Mouse (Mus musculus): Measurements from ENCODE around the gene Slc9a4.
A peak's percentile ranks its signal among the peaks of the same experiment; 100 is the strongest.
"Not testable (repeated sequence)": the region's sequence is repeated elsewhere in the genome, so short reads cannot be mapped to it uniquely, and the experiment has no call there.

The Slc9a4 gene

DNA sequence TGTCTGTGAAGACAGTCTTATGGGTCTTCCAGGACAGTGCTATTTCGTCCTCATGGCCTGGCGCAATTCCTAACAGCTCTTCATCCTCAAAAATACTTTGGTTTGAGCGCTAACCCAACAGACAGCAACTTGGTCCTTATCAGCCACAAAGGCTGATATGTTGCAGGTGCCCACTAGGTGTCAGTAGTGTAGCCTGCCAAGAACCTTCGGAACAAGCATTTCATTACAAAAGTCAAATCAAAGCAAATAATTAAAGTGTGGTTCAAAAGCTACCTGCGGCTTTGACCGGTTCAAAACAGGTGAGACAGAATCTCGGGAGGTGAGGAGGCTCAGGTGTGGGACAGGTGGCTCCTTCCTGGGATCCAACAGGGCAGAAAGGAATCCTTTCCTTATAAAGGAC, at the start of gene Slc9a4:
Slc9a4 (plus strand) TSS at position 298 of the 400 bp plus-strand sequence.
- no peak for DNase-seq

DNA sequence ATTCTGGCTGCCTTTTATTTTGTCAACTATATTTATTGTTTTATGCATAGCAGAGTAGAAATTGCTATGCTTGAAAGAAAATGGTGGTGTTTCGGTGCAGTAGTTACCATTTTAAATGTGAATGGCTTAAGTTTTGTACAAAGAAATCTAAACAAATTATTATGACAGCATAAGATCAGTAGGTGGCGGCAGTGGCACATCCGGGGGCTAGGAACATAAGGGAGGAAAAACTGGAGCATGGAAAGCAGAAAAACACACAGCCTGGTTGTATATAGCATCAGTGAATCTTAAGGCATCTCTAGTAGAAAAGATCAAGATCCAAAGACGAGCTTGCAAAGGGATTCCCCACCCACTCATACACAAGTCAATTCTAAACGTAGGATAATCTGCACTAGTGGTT, 42.3 kb upstream of the Slc9a4 start:
- DNase-seq: no peak

DNA sequence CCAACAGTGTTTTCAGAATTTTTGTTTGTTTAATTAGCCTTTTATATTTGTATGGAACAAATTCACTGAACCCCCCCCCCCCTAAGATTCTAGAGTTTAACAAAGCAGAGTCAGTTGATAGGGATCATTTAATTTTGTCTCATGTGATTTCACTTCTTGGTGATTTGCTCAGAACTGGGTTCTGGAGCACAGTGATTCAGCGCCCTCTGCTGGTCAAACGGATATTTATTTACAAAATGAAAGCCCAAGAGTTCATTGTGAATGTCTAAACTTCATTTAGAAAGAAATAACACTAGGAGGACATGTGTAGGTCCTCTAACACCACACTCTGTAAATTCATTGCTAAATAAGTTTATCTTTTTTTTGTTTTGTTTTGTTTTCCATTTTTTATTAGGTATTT, 35.2 kb upstream of the Slc9a4 start:
- peak; percentile 13 for DNase-seq

DNA sequence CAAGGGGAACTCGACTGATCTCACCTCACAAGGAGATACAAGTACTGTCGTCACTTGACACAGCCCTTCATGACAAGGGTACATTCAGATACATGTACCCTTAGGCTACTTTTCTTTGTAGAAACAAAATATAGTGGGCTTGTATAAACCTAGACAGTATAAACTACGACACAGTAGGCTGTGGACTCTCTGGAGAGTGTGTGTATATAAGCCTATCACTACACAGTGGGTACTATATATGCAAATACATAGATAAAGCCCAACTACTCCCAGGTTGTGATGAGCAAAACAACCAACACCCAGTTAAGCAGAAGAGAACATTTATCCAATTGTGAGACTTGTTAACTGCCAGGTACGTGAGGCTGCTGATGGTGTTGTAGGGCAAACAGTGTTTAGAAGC, 33.2 kb upstream of the Slc9a4 start:
- no peak for DNase-seq

DNA sequence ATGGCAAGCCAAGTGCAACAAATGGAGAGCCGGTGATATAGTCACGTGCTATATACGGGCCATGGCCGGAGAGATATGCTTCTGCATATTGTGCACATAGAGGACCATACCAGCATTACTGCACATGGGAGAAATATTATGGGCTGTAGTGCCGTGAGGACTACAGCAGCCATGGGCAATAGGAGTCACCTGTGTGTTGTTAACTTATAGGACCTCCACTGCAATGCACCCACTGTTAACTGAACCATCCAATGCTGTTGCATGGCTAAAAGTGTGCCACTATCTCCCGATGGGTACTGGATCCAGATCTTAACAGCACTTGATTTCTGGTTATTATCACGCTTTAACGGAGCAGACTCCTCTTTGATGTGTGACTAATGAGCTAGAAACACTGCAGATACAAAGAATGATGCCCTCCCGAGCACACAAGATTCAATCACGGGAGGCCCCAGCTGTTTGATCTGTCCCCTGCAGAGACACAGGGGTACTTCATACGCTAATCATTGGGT, 32.8 kb upstream of the Slc9a4 start:
- no peak for DNase-seq

DNA sequence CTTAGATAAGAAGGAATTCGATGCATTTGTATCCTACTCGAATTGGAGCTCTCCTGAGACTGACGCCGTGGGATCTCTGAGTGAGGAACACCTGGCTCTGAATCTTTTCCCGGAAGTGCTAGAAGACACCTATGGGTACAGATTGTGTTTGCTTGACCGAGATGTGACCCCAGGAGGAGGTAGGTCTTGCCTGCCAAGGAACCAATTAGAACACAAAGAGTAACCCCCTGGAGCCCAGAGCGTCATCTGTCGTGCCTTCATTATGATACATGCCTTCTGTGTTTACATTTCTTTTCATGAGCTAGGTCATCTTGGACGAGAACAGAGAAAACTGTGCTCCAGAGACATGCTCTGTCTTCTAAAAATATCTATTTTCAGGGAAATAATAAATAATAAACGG, 32.1 kb upstream of the Slc9a4 start:
- DNase-seq: no peak

DNA sequence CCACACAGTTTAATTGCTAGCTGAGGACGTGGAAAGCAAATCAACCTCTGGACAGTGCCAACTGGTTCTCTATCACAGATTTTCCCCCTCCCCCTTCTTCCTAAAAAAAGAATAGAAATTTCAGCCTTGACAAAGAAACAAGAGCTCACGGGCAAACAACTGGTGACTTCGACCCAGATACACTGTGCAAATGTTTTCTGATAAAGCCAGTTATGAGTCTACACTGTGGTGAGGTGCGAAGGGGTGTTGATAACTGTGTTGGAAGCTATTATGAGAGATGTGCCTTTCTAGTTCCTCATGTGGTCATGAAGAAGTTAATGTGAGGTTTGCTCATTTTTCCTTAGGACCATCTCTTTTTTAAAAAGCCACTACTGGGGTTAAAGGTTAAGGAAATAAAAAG, 10.5 kb upstream of the Slc9a4 start:
- DNase-seq: no peak

DNA sequence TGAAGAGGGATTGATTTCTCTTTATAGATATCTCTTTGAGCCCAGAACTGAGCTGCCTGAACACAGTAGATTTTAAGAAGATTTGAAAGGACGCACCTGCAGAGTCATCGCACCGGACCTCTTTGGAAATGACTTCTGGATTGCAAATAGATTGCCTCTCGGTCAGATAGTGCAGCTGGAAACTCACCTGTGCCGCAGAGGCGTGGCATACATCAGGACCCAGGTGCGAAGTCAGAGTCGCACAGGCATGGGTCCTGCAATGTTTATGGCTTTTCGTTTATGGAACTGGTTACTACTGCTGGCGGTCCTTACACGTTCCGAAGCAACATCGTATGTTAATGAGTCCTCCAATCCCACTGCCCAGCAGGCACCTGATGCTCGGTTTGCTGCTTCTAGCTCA, 388 bp downstream of the Slc9a4 start:
- DNase-seq: no peak

DNA sequence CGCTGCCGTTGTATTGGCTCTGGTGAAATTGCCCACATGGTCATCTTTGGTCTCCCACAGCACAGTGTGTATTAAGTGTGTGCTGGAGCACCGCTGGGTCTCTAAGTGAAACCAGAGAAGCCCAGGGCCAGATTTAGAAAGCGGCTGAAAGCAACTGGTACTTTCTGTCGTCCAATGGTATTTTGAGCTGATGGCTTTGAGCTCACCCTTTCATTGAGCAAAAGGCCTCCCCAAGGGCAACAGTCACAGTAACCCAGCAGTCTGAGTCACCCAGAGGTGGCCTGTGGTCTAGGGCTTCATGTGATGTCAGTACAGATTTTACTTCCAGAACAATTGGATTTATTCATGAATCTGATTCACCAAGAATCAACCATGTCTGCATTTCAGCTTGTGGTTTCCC, 6.9 kb downstream of the Slc9a4 start:
- DNase-seq: no peak

DNA sequence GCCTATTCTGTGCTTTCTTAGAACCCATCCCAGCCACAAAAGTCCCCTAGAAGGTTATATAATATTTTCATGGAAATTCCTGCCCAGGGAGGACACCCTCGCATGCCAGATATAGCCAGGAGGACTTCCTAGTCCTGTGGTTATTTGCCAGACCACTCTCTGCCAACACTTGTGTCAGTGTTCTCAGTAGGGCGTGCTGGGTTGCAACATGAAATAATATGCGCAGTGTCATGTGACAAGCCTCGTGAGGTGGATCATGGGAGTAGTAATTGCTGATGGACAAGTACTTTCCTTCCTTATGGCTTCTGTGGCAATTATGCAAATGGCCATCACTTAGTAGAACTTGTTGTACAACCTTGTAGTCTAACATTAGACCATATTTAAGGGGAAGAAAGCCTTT, 11.1 kb downstream of the Slc9a4 start:
- DNase-seq: no peak

DNA sequence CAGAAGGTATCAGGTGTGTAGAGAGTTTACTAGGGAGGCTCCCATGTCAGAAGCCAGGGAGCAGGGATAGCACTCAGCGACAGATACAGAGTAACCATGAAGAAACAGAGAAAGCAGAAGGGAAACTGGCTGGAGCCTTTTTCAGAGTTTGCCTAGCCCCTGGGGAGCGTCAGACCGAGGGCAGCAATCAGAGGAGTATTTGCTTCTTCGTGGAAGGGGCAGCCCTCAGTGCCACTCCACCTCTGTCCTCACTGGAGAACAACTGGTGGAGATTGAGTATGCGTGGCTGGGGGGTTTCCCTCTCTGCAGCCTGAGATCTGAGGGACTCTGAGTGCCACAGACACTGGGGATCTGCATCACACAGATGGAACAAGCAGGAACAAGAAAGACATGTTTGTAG, 17.9 kb downstream of the Slc9a4 start:
- no peak for DNase-seq

DNA sequence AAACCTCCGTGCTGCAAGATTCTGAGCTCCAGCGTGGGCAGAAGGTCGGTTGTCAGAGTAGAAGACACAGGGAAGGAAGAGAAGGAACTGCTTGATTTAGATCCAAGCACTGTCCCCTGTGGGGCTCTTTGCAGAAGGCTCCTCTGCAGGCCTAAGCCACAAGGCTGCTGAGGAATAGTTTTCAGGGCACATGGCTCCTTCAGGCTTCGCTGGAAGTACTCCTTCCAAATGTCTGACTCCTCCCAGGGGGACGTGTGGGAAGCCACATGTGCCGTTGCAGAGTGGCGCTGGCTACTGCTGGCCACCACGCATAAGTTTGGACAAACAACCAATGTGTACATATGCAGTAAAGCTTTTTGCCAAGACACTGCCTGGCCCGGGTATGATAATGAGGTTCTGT, 19.8 kb downstream of the Slc9a4 start:
- DNase-seq: not testable (repeated sequence)

DNA sequence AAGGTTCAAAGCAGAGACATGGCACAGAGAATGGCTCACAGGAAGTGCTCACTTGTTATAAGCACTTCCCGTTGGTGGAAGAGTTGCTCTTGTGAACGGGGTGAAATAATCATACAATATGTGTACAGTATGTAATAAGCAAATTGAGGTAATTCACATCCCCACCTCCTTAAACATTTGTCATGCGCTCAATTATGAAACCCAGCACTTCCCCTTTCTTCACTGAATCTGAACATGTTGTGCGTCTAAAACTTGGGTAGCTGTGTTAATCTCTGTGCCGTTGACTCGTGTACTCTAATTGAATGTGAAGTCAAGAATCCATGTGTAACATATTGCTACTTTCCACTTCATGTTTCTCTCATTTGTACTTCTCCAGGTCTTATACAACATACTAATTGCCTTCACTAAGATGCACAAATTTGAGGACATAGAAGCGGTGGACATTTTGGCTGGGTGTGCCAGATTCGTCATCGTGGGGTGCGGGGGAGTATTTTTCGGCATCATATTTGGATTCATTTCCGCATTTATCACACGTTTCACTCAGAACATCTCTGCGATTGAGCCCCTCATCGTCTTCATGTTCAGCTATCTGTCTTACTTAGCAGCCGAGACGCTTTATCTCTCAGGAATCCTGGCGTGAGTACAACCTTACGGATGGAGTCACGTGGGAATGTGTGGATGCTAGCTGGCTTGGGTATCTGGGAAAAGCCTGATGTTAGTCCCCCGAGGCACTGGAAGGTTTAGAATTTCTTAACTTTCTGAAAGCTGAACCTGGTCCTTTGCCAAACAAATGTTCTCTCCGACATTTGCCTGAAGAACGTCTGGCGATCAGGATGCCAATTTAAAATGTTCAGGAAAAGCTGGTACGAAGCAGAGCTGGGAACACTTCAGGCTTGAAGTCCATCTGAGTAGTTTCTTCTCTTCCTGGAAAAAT, 20.8 kb downstream of the Slc9a4 start:
- DNase-seq: no peak

DNA sequence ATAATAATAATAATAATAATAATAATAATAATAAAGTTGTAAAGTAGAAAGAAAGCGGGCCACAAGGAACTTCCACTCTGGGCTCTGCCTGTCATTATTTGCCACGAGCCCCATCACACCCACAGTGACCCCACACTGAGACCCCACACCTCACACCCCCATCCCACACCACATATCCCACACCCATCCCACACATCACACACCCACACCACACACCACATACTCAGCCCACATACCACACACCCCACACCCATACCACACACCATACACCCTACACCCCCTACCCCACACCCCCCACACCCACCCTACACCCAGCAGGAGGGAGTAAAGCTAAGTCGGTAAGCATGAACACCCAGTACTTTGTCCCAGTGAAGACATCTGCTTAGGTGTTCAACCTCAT, 21.6 kb downstream of the Slc9a4 start:
- DNase-seq: no peak

DNA sequence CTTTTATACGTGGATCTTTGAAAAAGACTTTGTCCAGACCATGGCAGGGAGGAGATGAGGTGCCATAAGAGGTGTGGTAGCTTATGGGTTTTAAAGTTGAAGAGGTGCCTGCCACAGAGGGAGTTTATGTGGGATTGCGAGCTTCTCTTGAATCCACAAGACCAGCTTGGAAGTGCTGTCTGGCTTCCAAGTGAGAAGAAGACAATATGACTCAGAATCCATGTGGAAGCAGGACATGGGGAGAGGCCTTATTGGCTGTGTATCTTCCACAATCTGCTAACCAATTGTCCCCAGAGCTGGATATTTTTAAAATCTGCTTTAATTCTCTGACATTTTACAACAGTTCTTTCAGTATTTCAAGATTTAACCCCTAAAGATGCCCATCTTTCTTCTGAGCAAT, 33.3 kb downstream of the Slc9a4 start:
- no peak for DNase-seq

DNA sequence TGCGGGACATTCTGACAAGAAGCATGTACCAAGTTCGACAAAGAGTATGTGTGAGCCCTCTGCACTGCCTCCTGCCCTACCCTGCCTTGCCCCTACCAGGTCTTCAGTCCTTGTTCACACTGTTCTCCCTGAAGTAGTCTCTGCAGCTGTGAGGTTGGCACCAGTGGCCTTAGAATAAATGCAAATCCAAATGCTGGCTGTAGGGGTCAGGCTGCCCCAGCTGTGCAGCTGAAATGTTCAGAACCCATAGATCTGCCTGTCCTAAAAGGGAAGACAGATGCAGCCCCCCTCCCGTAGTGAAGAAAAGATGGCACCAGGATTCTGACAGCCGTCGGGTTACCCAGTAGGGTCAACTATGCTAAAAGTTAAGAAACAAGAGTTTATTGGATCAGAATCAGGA, 39.2 kb downstream of the Slc9a4 start:
- DNase-seq: no peak

DNA sequence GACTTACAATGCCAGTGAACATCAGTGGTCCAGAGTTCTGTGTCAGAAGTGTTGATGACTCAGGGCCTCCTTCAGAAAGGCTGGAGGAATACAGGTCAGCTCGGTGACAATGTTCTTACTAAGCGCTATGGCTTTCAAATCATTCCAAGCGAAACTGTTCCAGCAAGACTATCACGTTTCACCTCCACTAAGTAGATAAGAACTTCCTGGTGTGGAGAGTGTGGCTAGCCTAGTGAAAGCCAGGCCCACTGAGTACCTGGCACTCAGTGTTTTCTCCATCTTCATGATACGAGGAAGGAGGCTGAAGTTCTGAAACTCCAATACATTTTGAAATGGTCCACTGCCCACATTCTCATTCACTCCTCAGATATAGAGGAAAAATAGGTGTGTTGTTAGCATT, 40.0 kb downstream of the Slc9a4 start:
- no peak for DNase-seq

DNA sequence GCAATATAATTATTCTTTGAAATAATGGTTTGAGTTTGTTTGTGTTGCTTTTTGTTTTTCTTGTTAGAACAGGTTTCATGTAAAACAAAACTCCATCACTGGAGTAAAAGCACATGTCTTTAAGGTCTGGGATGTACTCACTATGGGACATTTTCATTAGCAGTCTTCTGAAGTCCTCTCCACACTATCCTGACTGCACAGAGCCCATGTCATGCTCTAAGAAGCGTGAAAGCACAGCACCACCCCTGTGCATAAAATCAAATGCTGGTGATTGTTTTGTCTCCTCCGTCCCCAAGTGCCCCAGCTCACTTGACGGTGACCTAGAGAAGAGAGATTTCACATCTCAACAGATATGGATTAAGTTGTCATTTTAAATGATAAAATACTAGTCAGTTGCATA, 45.1 kb downstream of the Slc9a4 start:
- DNase-seq: no peak

DNA sequence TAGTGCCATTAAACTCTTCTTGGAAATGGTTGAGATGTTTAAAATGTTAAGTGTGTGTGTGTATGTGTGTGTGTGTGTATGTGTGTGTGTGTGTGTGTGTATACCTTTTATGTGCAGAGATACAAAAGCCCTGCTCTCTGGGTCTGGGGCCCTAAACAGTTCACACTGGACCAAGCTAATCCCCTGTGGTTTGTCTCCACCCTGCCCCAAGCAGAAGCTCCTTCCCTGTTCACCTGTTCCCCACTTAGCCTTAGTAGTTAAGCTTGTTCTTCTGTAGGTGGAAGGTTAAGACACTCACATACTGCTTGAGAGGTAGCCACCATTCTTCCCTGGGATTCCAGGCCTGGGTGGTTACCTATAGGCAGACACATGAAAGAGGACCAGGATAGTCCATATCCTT, 47.1 kb downstream of the Slc9a4 start:
- DNase-seq: no peak

DNA sequence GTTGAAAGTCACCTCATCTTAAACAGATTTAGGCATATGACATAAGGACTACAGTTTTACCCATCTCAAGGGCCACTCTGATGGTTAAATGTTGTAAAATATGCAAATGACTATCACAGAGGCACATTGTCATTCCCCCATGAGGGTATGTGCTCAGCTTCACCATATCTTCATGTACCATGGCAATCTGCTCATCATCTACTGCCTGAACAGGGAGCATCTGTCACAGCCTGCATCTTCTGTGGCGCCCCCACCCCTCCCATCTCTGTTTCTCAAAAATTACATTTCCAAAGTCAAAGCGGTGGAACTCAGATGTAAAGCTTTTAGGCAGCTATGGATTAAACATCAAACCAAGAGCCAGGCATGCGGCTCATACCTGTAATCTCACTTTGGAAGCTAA, 48.6 kb downstream of the Slc9a4 start:
- no peak for DNase-seq

DNA sequence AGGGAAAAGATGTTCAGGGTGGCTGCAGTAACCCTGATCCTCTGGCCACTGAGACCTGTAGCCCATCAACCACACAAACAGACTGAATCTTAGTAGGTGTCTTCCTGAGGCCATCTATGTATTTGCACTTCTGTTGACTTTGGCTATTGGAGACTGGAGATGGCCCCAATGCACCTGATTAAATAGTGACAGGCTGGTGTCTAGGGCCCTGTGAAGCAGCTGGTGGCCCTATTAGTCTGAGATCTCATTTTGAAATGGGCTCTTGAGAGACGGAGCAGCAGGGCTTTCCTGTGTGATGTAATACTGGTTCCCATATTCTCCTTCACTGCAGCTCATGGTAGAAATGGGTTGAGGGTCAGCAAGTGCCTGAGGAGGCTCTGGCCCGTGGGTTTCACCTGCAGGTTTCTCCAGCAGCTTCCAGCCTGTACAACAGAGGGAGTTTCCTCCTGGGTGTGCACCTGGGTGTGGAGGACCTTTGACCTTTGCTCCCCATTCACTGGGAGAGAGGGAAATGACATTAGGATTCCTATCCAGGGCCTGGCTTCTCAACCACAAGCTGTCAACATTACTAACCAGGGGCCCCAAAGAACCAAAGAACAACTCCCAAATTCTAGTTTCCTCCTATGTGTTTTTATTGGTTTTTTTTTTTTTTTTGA, 52.7 kb downstream of the Slc9a4 start:
- DNase-seq: no peak

DNA sequence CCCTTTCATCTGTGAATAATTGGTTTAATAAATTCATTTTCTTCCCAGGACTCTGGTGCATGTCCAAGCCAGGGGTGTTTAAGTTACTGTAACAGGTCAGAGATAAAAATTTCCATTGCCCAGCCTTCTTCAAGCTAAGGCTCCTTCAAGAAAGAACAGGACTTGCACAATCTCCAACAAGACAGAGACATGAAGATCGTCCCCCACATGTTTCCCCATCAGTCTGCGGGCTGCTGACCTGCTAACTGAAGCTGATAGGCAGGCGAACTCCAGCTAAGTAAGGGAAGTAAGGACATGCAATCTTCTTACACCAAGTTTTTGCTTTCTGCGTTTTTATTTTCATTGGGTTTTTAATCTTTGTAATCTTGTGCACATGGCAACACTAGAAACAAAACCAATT, 54.7 kb downstream of the Slc9a4 start:
- DNase-seq: no peak

DNA sequence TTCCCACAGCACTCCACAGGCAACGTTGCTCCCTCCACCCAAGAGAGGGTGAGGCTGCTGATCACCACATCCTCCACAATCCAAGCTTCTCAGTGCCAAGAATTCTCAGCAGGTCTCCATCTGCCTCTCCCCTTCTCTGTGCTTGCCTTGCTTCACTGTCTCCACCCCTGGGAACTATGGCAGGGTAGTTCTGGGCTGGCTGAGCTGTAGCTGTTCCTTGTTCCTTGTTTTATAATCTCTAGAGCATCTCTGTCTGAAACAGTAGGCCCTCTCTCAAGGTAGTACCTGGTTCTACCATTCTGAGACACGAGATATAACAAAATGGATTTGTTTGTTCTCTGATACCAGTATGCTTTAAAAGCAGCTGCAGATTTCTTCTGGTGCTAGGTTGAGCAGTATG, 68.4 kb downstream of the Slc9a4 start:
- DNase-seq: no peak

DNA sequence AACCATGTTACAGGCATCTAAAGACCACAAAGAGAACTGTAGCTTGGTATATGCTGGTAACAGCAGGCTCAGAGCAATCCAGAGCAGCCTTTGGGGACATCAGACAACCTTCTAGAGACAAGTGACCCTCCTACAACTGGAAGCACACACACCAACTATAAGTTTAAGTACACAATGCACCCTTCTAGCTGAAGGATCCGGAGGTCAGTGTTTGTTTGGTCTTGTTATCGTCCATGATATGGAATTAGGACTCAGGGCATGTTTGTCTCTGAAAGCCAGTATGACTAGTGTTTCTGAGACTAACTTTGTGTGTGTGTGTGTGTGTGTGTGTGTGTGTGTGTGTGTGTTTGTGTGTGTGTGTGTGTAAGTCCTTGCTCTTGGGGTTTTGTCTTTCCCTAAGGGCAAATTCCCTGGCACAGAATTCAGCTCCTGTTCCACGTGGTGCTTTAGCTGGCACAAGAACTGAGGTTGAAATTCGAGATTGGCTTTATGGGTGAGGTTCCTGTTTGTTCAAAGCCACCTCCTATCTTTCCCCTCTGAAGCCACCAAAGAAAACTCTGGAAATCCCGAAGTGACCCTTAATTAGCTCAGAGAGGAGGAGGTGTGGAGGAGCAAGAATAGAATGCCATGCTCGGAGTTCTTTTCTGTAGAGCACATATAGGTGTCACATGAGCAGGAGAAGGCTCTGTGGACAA, 71.1 kb downstream of the Slc9a4 start:
- DNase-seq: no peak

Measured in cerebellum, adult 11 months (tissue).